8 mouse cellular contexts compared by ENCODE assay signal in genomic region chr9:40397036-40397435, GRCm38 (mm10).
DNase-seq lines count a peak whose midpoint lies in the region; ATAC-seq lines count a peak whose summit lies in the region.

No protein-coding gene starts in this region.

- H3K27ac ChIP-seq in embryonic facial prominence, embryonic 11.5 days (replicated peaks; ENCODE audit: low read depth, low read length) = no peak overlapping the region
- H3K27ac ChIP-seq in heart, embryonic 14.5 days (replicated peaks in 1 of 2; ENCODE audit: control insufficient read depth in 1 of 2, insufficient read depth in 1 of 2, low read depth in 2 of 2, low read length in 2 of 2) = no peak overlapping the region; a peak in 1 of 4 replicates
- H3K27ac ChIP-seq in liver, embryonic 16.5 days (ENCODE audit: low read length) = no peak overlapping the region
- no peak overlapping the region for H3K27ac ChIP-seq in neural tube, embryonic 11.5 days (ENCODE audit: low read depth, low read length)

- no peaks in the 10 kb centered on the region for H3K9me3 ChIP-seq in embryonic facial prominence, embryonic 11.5 days (replicated peaks; ENCODE audit: control insufficient read depth, low read length)
- no peaks in the 10 kb centered on the region for H3K9me3 ChIP-seq in heart, embryonic 14.5 days (ENCODE audit: control insufficient read depth, low read length)
- H3K9me3 ChIP-seq in liver, embryonic 16.5 days (replicated peaks; ENCODE audit: control insufficient read depth, low read length) = no peaks in the 10 kb centered on the region
- H3K9me3 ChIP-seq in neural tube, embryonic 11.5 days (ENCODE audit: control insufficient read depth, low read length) = no peaks in the 10 kb centered on the region

- no peaks in the 10 kb centered on the region for H3K36me3 ChIP-seq in embryonic facial prominence, embryonic 11.5 days (replicated peaks; ENCODE audit: control insufficient read depth, insufficient read depth, low read depth, low read length)
- no peaks in the 10 kb centered on the region for H3K36me3 ChIP-seq in heart, embryonic 14.5 days (ENCODE audit: control insufficient read depth, insufficient read depth, low read length)
- H3K36me3 ChIP-seq in liver, embryonic 16.5 days (ENCODE audit: control insufficient read depth, insufficient read depth) = no peaks in the 10 kb centered on the region
- no peaks in the 10 kb centered on the region for H3K36me3 ChIP-seq in neural tube, embryonic 11.5 days (ENCODE audit: control insufficient read depth, insufficient read depth, low read length)

- H3K27me3 ChIP-seq in embryonic facial prominence, embryonic 11.5 days (ENCODE audit: control insufficient read depth, insufficient read depth, low read length) = no peaks in the 10 kb centered on the region
- no peaks in the 10 kb centered on the region for H3K27me3 ChIP-seq in heart, embryonic 14.5 days (ENCODE audit: control insufficient read depth, insufficient read depth, low read length)
- H3K27me3 ChIP-seq in liver, embryonic 16.5 days (ENCODE audit: control insufficient read depth, insufficient read depth, low read depth, low read length) = no peaks in the 10 kb centered on the region
- no peaks in the 10 kb centered on the region for H3K27me3 ChIP-seq in neural tube, embryonic 11.5 days (ENCODE audit: control insufficient read depth, insufficient read depth, low read length)

- no peak overlapping the region for H3K4me3 ChIP-seq in embryonic facial prominence, embryonic 11.5 days (ENCODE audit: low read depth, low read length)
- H3K4me3 ChIP-seq in heart, embryonic 14.5 days (ENCODE audit: control insufficient read depth in 1 of 2, insufficient read depth in 1 of 2, low read depth in 1 of 2, low read length in 2 of 2) = peak overlapping the region; percentile 16 to 22; a peak in 2 of 4 replicates
- no peak overlapping the region; the same call in 1 of the 2 replicates for H3K4me3 ChIP-seq in liver, embryonic 16.5 days (ENCODE audit: low read depth, low read length)
- H3K4me3 ChIP-seq in neural tube, embryonic 11.5 days (ENCODE audit: low read depth, low read length) = no peak overlapping the region

- intact Hi-C loops in heart, postnatal 25 days (cut with DNase I) = no loop called here

- no peak overlapping the region for H3K9ac ChIP-seq in embryonic facial prominence, embryonic 11.5 days (replicated peaks; ENCODE audit: low read length)
- peak overlapping the region; percentile 39; the same call in 1 of the 2 replicates for H3K9ac ChIP-seq in heart, embryonic 14.5 days (ENCODE audit: low read length)
- H3K9ac ChIP-seq in liver, embryonic 16.5 days (ENCODE audit: low read depth, low read length) = no peak overlapping the region
- H3K9ac ChIP-seq in neural tube, embryonic 11.5 days (ENCODE audit: low read length) = peak overlapping the region; percentile 23; the same call in 1 of the 2 replicates

- peaks cover under 1% of the 10 kb centered on the region; the same call in 1 of the 2 replicates for H3K4me1 ChIP-seq in embryonic facial prominence, embryonic 11.5 days (ENCODE audit: control insufficient read depth, insufficient read depth, low read length)
- peaks cover 14 to 20% of the 10 kb centered on the region in 2 experiments for H3K4me1 ChIP-seq in heart, embryonic 14.5 days (ENCODE audit: control insufficient read depth in 2 of 2, insufficient read depth in 2 of 2, low read length in 2 of 2)
- no peaks in the 10 kb centered on the region for H3K4me1 ChIP-seq in liver, embryonic 16.5 days (ENCODE audit: control insufficient read depth, low read depth, low read length)
- H3K4me1 ChIP-seq in neural tube, embryonic 11.5 days (ENCODE audit: control insufficient read depth, insufficient read depth, low read length) = peaks cover 8% of the 10 kb centered on the region; the same call in 1 of the 2 replicates

- no peak overlapping the region for H3K4me2 ChIP-seq in embryonic facial prominence, embryonic 11.5 days (ENCODE audit: low read depth, low read length)
- peak overlapping the region; percentile 52 for H3K4me2 ChIP-seq in heart, embryonic 14.5 days (ENCODE audit: low read length)
- 0 out of 2 replicates have a peak overlapping the region, but pooled peaks have one; percentile 10 for H3K4me2 ChIP-seq in liver, embryonic 16.5 days (ENCODE audit: low read depth, low read length)
- H3K4me2 ChIP-seq in neural tube, embryonic 11.5 days (ENCODE audit: low read depth) = peak overlapping the region; percentile 19; the same call in 1 of the 2 replicates

- DNase-seq in heart, adult 11 months = peak; percentile 90
- DNase-seq in heart, postnatal 25 days (ENCODE audit: low spot score) = no peak
- peak; percentile 85 for DNase-seq in embryonic facial prominence, embryonic 11.5 days (ENCODE audit: low spot score)
- DNase-seq in kidney, postnatal 25 days = peak; percentile 64 to 75
- DNase-seq in neural tube, embryonic 11.5 days (ENCODE audit: low spot score) = peak; percentile 68
- peak; percentile 85 for DNase-seq in thymus, postnatal 0 days (ENCODE audit: low spot score)

- 28% methylated on average over 2 of the region's 2 CpGs for WGBS in embryonic facial prominence, embryonic 11.5 days
- WGBS in heart, embryonic 14.5 days = 14% methylated on average over 2 of the region's 2 CpGs
- WGBS in liver, embryonic 16.5 days (ENCODE audit: insufficient replicate concordance) = 13% methylated on average over 2 of the region's 2 CpGs
- WGBS in neural tube, embryonic 11.5 days = 29% methylated on average over 2 of the region's 2 CpGs

- 0 out of 2 replicates have a peak, but pooled peaks have one; percentile 12 for ATAC-seq in embryonic facial prominence, embryonic 11.5 days (replicated peaks; ENCODE audit: insufficient number of reproducible peaks, low FRiP score, low TSS enrichment, low read depth)
- ATAC-seq in heart, embryonic 14.5 days (ENCODE audit: insufficient number of reproducible peaks, insufficient read depth, low FRiP score, low read depth) = no peak
- peak; percentile 55; the same call in 1 of the 2 replicates for ATAC-seq in liver, embryonic 16.5 days (ENCODE audit: low read depth)
- ATAC-seq in neural tube, embryonic 11.5 days (ENCODE audit: insufficient read depth, low FRiP score, low TSS enrichment) = peak; percentile 58

Comparison
In these comparisons a context has a peak if more than half of its experiments do, and no peak if none do; other contexts are left out.
1. H3K4me3 ChIP-seq: peak in heart, embryonic 14.5 days (2 of 2); none in embryonic facial prominence, embryonic 11.5 days (single experiment), liver, embryonic 16.5 days (single experiment) and neural tube, embryonic 11.5 days (single experiment).
2. H3K9ac ChIP-seq: peak in heart, embryonic 14.5 days (single experiment) and neural tube, embryonic 11.5 days (single experiment); none in embryonic facial prominence, embryonic 11.5 days (single experiment) and liver, embryonic 16.5 days (single experiment).